Mouse (Mus musculus) liver, adult 2 months (tissue): ENCODE results near the gene H1foo.

Experiments used
- CTCF ChIP-seq: fragments of 200-500 bp; IDR thresholded peaks from 2 replicates; pipeline ENCODE4 v1.5.1; 2011; ENCODE audit warnings: low read depth, low read length, control low read depth
- POLR2A ChIP-seq: fragments of 200-500 bp; IDR thresholded peaks from 2 replicates; pipeline ENCODE4 v1.6.1; 2011; ENCODE audit warnings: low read length, control low read depth; ENCODE audit not compliant: insufficient read depth; ENCODE audit errors: extremely low read depth

GRCm38 (mm10) chr6:115997726-115998311, 53.1 kb downstream of the H1foo start:
- no peak for TF ChIP-seq POLR2A
- TF ChIP-seq CTCF = no peak
